Mouse (Mus musculus) limb, embryonic 14.5 days (tissue): ENCODE measurements at regions not wholly inside any gene's neighbourhood (a gene's known extent, or its start where the extent isn't known, plus 50 kb on each side); places are given as distances from the start of the nearest gene placed in this dataset.

ENCODE experiments used
- ATAC-seq: fragments of 200-750 bp; cut with Nextera tagmentation; 2 replicates; pipeline ENCODE4 v1.8.0; 2017; ENCODE audit warnings: low read depth, moderate number of reproducible peaks, moderate TSS enrichment; ENCODE audit not compliant: low FRiP score
- DNase-seq: peaks from one replicate; pipeline ENCODE4 v3.0.0-alpha.2; 2015; ENCODE audit warnings: low spot score
- H3K27ac ChIP-seq: fragments of 300-500 bp; sonication (generic); replicated peaks from 2 replicates; pipeline ENCODE4 v1.5.1; 2014; ENCODE audit warnings: low read depth, mild to moderate bottlenecking, low read length, moderate library complexity, mixed read lengths
- H3K27me3 ChIP-seq: fragments of 300-500 bp; sonication (generic); 2 replicates; pipeline ENCODE4 v1.6.1; 2014; ENCODE audit warnings: low read length, mixed read lengths; ENCODE audit not compliant: control insufficient read depth, insufficient read depth
- H3K36me3 ChIP-seq: fragments of 300-500 bp; sonication (generic); 2 replicates; pipeline ENCODE4 v1.6.1; 2014; ENCODE audit warnings: mild to moderate bottlenecking, low read length, moderate library complexity, mixed read lengths; ENCODE audit not compliant: control insufficient read depth, insufficient read depth
- H3K4me1 ChIP-seq: fragments of 300-500 bp; sonication (generic); 2 replicates; pipeline ENCODE4 v1.6.1; 2014; ENCODE audit warnings: antibody characterized with exemption, low read length, mixed read lengths; ENCODE audit not compliant: control insufficient read depth, insufficient read depth
- H3K4me2 ChIP-seq: fragments of 300-500 bp; sonication (generic); replicated peaks from 2 replicates; pipeline ENCODE4 v1.6.1; 2014; ENCODE audit warnings: low read depth, mild to moderate bottlenecking, low read length, moderate library complexity; ENCODE audit not compliant: severe bottlenecking
- H3K4me3 ChIP-seq: fragments of 300-500 bp; sonication (generic); replicated peaks from 2 replicates; pipeline ENCODE4 v1.5.1; 2014; ENCODE audit warnings: low read length
- H3K9ac ChIP-seq: fragments of 300-500 bp; sonication (generic); 2 replicates; pipeline ENCODE4 v1.6.1; 2014; ENCODE audit warnings: mild to moderate bottlenecking, low read depth, low read length, moderate library complexity; ENCODE audit not compliant: severe bottlenecking
- H3K9me3 ChIP-seq: fragments of 300-500 bp; sonication (generic); 2 replicates; pipeline ENCODE4 v1.6.1; 2016; ENCODE audit warnings: low read length; ENCODE audit not compliant: control insufficient read depth
- POLR2A ChIP-seq: fragments of 200-500 bp; IDR thresholded peaks from 2 replicates; pipeline ENCODE4 v1.8.0; 2012; ENCODE audit warnings: inconsistent platforms, mild to moderate bottlenecking, moderate library complexity, borderline replicate concordance; ENCODE audit not compliant: insufficient read depth, insufficient read length; ENCODE audit errors: extremely low read depth
- WGBS: fragments of 180-500 bp; shearing (Covaris S2); extraction: QIAGEN DNeasy Blood & Tissue Kit; methylation state at CpG from one replicate; pipeline ENCODE4 v1.1.7; 2014; 5-methylcytosine and 5-hydroxymethylcytosine counted together

DNA sequence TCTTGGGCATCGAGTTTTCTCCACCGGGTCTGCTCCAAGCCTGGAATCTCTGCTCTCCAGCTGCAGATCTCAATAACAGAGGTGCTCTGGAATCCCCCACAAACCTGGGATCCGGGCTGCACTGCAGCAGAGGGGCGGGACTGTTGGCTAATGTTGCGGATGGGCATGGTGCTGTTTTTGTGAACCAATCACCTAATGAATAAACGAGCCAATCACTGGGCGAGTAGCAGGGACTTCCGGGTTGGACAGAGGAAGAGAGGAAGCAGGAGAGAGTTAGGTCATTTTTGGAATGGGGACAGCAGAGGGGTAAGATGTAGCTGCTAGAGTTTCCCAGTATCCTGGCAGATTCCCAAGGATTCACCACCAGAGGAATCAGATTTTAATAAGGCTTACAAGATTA, 76.7 kb upstream of the Gpr12 start:
- H3K4me2 ChIP-seq: no peak overlapping the region
- no peaks in the 10 kb centered on the region for H3K4me1 ChIP-seq
- no peak overlapping the region for H3K4me3 ChIP-seq
- DNase-seq (no peak), ATAC-seq (no peak)
- no peak overlapping the region for H3K9ac ChIP-seq
- TF ChIP-seq POLR2A: no peak
- H3K36me3 ChIP-seq: no peaks in the 10 kb centered on the region
- 71% methylated on average over 8 of the region's 8 CpGs for WGBS
- H3K27me3 ChIP-seq: no peaks in the 10 kb centered on the region
- no peaks in the 10 kb centered on the region for H3K9me3 ChIP-seq
- no peak overlapping the region for H3K27ac ChIP-seq

GRCm38 (mm10) chr5:146657228-146657627, 72.2 kb upstream of the Gpr12 start:
- Histone ChIP-seq H3K36me3 (no peaks in the 10 kb centered on the region), H3K9me3 (no peaks in the 10 kb centered on the region), H3K4me2 (no peak overlapping the region), H3K27ac (no peak overlapping the region), H3K4me1 (no peaks in the 10 kb centered on the region), H3K4me3 (no peak overlapping the region), H3K9ac (no peak overlapping the region), H3K27me3 (no peaks in the 10 kb centered on the region)
- TF ChIP-seq POLR2A: no peak
- DNase-seq: no peak
- WGBS: 71% methylated on average over 2 of the region's 2 CpGs
- ATAC-seq: no peak

DNA sequence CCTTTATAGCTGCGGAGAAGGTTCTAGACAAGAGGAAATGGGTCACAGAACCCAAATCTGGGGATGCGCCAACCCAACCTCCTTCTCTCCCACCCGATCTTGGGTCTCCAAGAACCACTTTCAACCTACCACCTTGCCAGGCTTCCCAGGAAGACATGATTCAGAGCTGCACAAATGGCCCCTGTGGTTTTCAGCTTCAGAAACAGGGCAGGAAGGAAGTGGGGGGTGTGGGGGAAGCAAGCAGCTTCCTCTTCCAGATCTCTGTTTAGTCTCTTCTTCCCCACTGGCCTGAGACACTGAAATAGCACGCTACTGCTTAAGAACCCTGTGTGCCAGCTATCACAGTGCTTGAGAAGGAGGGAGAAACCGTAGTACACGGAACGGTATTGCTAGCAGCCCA, 70.4 kb upstream of the Gpr12 start:
- ATAC-seq: no peak
- no peak overlapping the region for H3K9ac ChIP-seq
- H3K9me3 ChIP-seq: no peaks in the 10 kb centered on the region
- H3K27me3 ChIP-seq: no peaks in the 10 kb centered on the region
- H3K4me2 ChIP-seq: no peak overlapping the region
- no peak overlapping the region for H3K4me3 ChIP-seq
- DNase-seq: no peak
- no peaks in the 10 kb centered on the region for H3K4me1 ChIP-seq
- 71% methylated on average over 7 of the region's 7 CpGs for WGBS
- no peak for TF ChIP-seq POLR2A
- no peak overlapping the region for H3K27ac ChIP-seq
- H3K36me3 ChIP-seq: no peaks in the 10 kb centered on the region

DNA sequence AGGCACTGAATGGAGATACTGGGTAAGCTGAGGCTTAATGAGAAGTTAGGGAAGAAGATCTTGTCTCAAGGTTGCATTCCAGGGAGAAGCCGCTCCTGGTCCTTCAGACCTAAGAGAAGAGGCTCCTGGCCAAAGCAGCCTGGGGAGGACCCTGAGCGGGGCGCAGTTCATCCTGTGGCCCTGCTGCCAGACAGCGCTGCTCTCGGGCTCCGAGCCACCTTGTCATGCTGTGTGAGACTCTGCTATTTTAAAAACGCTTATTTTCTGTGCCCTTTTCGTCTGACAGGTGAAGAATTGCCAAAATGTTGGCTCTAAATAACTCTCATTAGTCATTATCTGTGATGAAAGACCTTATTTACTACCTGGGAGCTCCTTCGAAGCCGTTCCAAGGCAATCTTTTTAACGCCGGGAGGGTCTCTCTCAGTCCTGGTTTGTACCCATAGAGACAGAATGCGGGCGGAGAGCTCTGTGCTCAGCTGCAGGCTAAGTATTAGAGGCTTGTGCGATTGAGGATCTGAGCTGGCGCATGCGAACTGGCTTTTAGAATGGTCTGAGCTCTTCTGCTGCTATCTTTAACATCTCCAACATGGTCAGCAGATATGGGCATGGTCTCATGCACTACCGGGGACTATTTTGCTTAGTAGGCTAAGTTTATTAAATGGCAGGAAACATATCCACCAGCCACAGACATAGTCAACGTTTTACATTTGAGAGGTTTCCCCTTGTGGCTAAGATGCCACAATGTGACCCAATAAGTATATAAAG, 68.8 kb upstream of the Gpr12 start:
- Histone ChIP-seq H3K27ac (no peak overlapping the region), H3K4me2 (no peak overlapping the region), H3K4me1 (no peaks in the 10 kb centered on the region), H3K27me3 (no peaks in the 10 kb centered on the region), H3K36me3 (no peaks in the 10 kb centered on the region), H3K4me3 (no peak overlapping the region), H3K9me3 (no peaks in the 10 kb centered on the region), H3K9ac (no peak overlapping the region)
- ATAC-seq (no peak), DNase-seq (no peak)
- 72% methylated on average over 19 of the region's 19 CpGs for WGBS
- no peak for TF ChIP-seq POLR2A

- Histone ChIP-seq H3K27ac (no peak overlapping the region), H3K4me1 (no peaks in the 10 kb centered on the region), H3K9ac (no peak overlapping the region), H3K9me3 (no peaks in the 10 kb centered on the region), H3K4me2 (no peak overlapping the region), H3K27me3 (no peaks in the 10 kb centered on the region), H3K4me3 (no peak overlapping the region), H3K36me3 (no peaks in the 10 kb centered on the region)
- no peak for ATAC-seq
- no peak for TF ChIP-seq POLR2A
- WGBS: 58% methylated on average over 5 of the region's 5 CpGs
- no peak for DNase-seq
Observed at GRCm38 (mm10) chr5:146652874-146653273, 67.8 kb upstream of the Gpr12 start.
